Mouse (Mus musculus): ENCODE measurements around the gene Btaf1.

GRCm38 (mm10) chr19:36897778-36898177 lies 28.1 kb upstream of the Btaf1 start:
- peak; percentile 68 for TF ChIP-seq CTCF (IDR thresholded peaks at IDR 0.05; ENCODE audit: low read depth)
- no peak for TF ChIP-seq EP300 (IDR thresholded peaks at IDR 0.05; ENCODE audit: low read depth)
